Mouse (Mus musculus) hindbrain, embryonic 11.5 days (tissue): ENCODE data around the gene Naxd. TPM values are rescaled to one million over a fixed set of nuclear protein-coding genes. Genes with fewer than 3 reads are reported as not detected.
"Not testable (repeated sequence)": the region's sequence is repeated elsewhere in the genome, so short reads cannot be mapped to it uniquely, and the experiment has no call there.

Source experiments
- ATAC-seq: fragments of 200-750 bp; cut with Nextera tagmentation; 2 replicates; pipeline ENCODE4 v1.8.0; 2017; ENCODE audit warnings: mild to moderate bottlenecking, moderate TSS enrichment, moderate library complexity; ENCODE audit not compliant: low FRiP score
- DNase-seq: peaks from one replicate; pipeline ENCODE4 v3.0.0-alpha.2; 2015; ENCODE audit warnings: low spot score
- H3K27ac ChIP-seq: fragments of 300-500 bp; sonication (generic); 2 replicates; pipeline ENCODE4 v1.5.1; 2014; ENCODE audit warnings: mild to moderate bottlenecking, low read depth, low read length
- H3K27me3 ChIP-seq: fragments of 300-500 bp; sonication (generic); 2 replicates; pipeline ENCODE4 v1.6.1; 2014; ENCODE audit warnings: mild to moderate bottlenecking, low read length, moderate library complexity, mixed read lengths; ENCODE audit not compliant: control insufficient read depth, insufficient read depth
- H3K36me3 ChIP-seq: fragments of 300-500 bp; sonication (generic); 2 replicates; pipeline ENCODE4 v1.6.1; 2014; ENCODE audit warnings: mild to moderate bottlenecking, low read length, moderate library complexity, mixed read lengths; ENCODE audit not compliant: control insufficient read depth, insufficient read depth
- H3K4me1 ChIP-seq: fragments of 300-500 bp; sonication (generic); replicated peaks from 2 replicates; pipeline ENCODE4 v1.6.1; 2014; ENCODE audit warnings: low read length, mixed read lengths; ENCODE audit not compliant: control insufficient read depth, insufficient read depth
- H3K4me2 ChIP-seq: fragments of 300-500 bp; sonication (generic); replicated peaks from 2 replicates; pipeline ENCODE4 v1.6.1; 2014; ENCODE audit warnings: mild to moderate bottlenecking, low read depth, low read length
- H3K4me3 ChIP-seq: fragments of 300-500 bp; sonication (generic); 2 replicates; pipeline ENCODE4 v1.5.1; 2014; ENCODE audit warnings: low read depth, low read length
- H3K9ac ChIP-seq: fragments of 300-500 bp; sonication (generic); 2 replicates; pipeline ENCODE4 v1.6.1; 2014; ENCODE audit warnings: low read depth, low read length
- H3K9me3 ChIP-seq: fragments of 300-500 bp; sonication (generic); 2 replicates; pipeline ENCODE4 v1.6.1; 2016; ENCODE audit warnings: low read length; ENCODE audit not compliant: control insufficient read depth
- WGBS: fragments of 180-500 bp; shearing (Covaris S2); extraction: QIAGEN DNeasy Blood & Tissue Kit; methylation state at CpG from one replicate; pipeline ENCODE4 v1.1.7; 2014; 5-methylcytosine and 5-hydroxymethylcytosine counted together
- polyA plus RNA-seq: library from polyadenylated mRNA; unstranded; fragments of >200 nt; fragmentation: Nextera tagmentation; extraction: Ambion mirVana; gene quantifications from 2 replicates; pipeline ENCODE4 v1.2.1, GENCODE M21; 2014

The Naxd gene
- polyA plus RNA-seq, 1 experiment from 2014 or later: 108 TPM

DNA sequence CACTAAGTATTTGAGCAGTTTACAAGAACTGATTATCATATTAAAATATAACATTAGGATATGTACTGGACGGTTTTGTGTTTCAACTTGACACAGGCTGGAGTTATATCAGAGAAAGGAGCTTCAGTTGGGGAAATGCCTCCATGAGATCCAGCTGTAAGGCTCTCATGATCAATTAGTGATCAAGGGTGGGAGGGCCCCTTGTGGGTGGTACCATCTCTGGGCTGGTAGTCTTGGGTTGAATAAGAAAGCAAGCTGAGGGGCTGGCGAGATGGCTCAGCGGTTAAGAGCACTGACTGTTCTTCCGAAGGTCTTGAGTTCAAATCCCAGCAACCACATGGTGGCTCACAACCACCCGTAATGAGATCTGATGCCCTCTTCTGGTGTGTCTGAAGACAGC, 30.8 kb upstream of the Naxd start:
- not testable (repeated sequence) for H3K9me3 ChIP-seq, H3K27ac ChIP-seq, H3K36me3 ChIP-seq, H3K4me3 ChIP-seq, ATAC-seq, DNase-seq, H3K27me3 ChIP-seq, H3K9ac ChIP-seq, H3K4me2 ChIP-seq, H3K4me1 ChIP-seq
- WGBS: 79% methylated on average over 4 of the region's 5 CpGs

GRCm38 (mm10) chr8:11469095-11469494, 28.2 kb upstream of the Naxd start:
- Histone ChIP-seq H3K36me3 (no peaks in the 10 kb centered on the region), H3K4me1 (no peaks in the 10 kb centered on the region), H3K4me2 (no peak overlapping the region), H3K9me3 (no peaks in the 10 kb centered on the region), H3K27me3 (peaks cover under 1% of the 10 kb centered on the region; the same call in 1 of the 2 replicates), H3K9ac (no peak overlapping the region), H3K27ac (no peak overlapping the region), H3K4me3 (no peak overlapping the region)
- 10% methylated on average over 3 of the region's 3 CpGs for WGBS
- ATAC-seq (no peak), DNase-seq (peak; percentile 40)

DNA sequence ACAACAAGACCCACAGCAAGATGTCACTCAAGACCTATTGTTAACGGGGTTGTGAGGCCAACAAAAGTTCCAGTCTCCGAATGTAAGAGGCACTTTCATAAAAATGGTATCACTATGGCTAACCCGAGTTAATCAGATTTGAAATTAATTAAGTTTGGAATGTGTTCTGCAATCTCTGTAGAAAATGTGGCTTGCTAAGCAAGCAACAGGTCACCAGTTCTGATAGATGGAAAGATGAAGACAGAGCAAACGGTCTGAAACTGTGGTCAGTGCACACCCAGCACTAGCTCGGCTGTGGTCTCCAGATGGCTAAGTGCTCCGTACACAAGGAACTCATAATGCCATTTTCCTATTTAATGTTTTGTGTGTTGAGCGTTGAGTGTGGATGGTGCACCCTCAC, 26.6 kb upstream of the Naxd start:
- DNase-seq (no peak), ATAC-seq (no peak)
- Histone ChIP-seq H3K9ac (no peak overlapping the region), H3K9me3 (no peaks in the 10 kb centered on the region), H3K36me3 (no peaks in the 10 kb centered on the region), H3K27me3 (peaks cover 12% of the 10 kb centered on the region), H3K4me3 (no peak overlapping the region), H3K27ac (no peak overlapping the region), H3K4me1 (no peaks in the 10 kb centered on the region), H3K4me2 (no peak overlapping the region)
- WGBS: 78% methylated on average over 7 of the region's 7 CpGs

GRCm38 (mm10) chr8:11471309-11471708, 26.0 kb upstream of the Naxd start:
- Histone ChIP-seq H3K9ac (no peak overlapping the region), H3K4me3 (no peak overlapping the region), H3K27me3 (peaks cover 18% of the 10 kb centered on the region), H3K4me2 (no peak overlapping the region), H3K27ac (no peak overlapping the region), H3K9me3 (no peaks in the 10 kb centered on the region), H3K4me1 (no peaks in the 10 kb centered on the region), H3K36me3 (no peaks in the 10 kb centered on the region)
- no peak for DNase-seq
- 51% methylated on average over 8 of the region's 8 CpGs for WGBS
- ATAC-seq: no peak

- Histone ChIP-seq H3K9me3 (no peaks in the 10 kb centered on the region), H3K4me2 (no peak overlapping the region), H3K4me3 (no peak overlapping the region), H3K36me3 (no peaks in the 10 kb centered on the region), H3K4me1 (peaks cover 6% of the 10 kb centered on the region; the same call in 1 of the 2 replicates), H3K27ac (no peak overlapping the region), H3K27me3 (peaks cover 36% of the 10 kb centered on the region), H3K9ac (no peak overlapping the region)
- ATAC-seq: no peak
- 37% methylated on average over 4 of the region's 4 CpGs for WGBS
- DNase-seq: no peak
These were observed 24.2 kb upstream of the Naxd start for GRCm38 (mm10) chr8:11473072-11473471.

- no peak for ATAC-seq
- peaks cover 56% of the 10 kb centered on the region for H3K27me3 ChIP-seq
- no peaks in the 10 kb centered on the region for H3K36me3 ChIP-seq
- H3K4me2 ChIP-seq: no peak overlapping the region
- 4% methylated on average over 9 of the region's 10 CpGs for WGBS
- H3K9ac ChIP-seq: no peak overlapping the region
- no peak overlapping the region for H3K4me3 ChIP-seq
- H3K9me3 ChIP-seq: no peaks in the 10 kb centered on the region
- no peak overlapping the region for H3K27ac ChIP-seq
- peaks cover 6% of the 10 kb centered on the region for H3K4me1 ChIP-seq
- no peak for DNase-seq
These were observed 21.9 kb upstream of the Naxd start for GRCm38 (mm10) chr8:11475397-11475796.

DNA sequence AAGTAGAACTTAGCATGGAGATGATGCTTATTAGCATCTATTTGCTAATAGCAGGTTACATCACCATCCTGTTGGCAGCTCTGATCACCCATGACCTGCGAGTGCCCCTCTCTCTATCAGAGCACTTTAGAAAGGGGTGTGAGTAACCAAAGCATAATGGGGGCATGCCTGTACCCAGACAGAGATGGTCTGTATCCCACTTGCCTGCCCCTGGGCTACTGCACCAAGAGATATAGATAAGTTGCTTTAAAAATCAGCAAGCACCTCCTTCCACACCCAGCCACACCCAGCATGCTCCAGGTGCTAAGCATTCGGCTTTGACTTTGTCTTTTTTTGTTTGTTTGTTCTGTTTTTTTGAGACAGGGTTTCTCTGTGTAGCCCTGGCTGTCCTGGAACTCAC, 21.4 kb upstream of the Naxd start:
- ATAC-seq: no peak

GRCm38 (mm10) chr8:11476338-11477177, 20.7 kb upstream of the Naxd start:
- ATAC-seq (no peak), DNase-seq (peak; percentile 58)
- no peaks in the 10 kb centered on the region for H3K9me3 ChIP-seq
- H3K27me3 ChIP-seq: peaks cover 56% of the 10 kb centered on the region
- H3K27ac ChIP-seq: no peak overlapping the region
- peaks cover 6% of the 10 kb centered on the region for H3K4me1 ChIP-seq
- peak overlapping the region; percentile 28 for H3K4me2 ChIP-seq
- WGBS: 4% methylated on average over 24 of the region's 24 CpGs
- H3K4me3 ChIP-seq: no peak overlapping the region
- no peak overlapping the region for H3K9ac ChIP-seq
- H3K36me3 ChIP-seq: no peaks in the 10 kb centered on the region

More for the DNA sequence above, 21.4 kb upstream of the Naxd start:
- H3K4me1 ChIP-seq: peaks cover 6% of the 10 kb centered on the region
- peaks cover 56% of the 10 kb centered on the region for H3K27me3 ChIP-seq
- no peak overlapping the region for H3K9ac ChIP-seq
- no peak overlapping the region for H3K4me3 ChIP-seq
- H3K4me2 ChIP-seq: no peak overlapping the region
- DNase-seq: no peak
- H3K9me3 ChIP-seq: no peaks in the 10 kb centered on the region
- WGBS: 10% methylated on average over 2 of the region's 2 CpGs
- no peaks in the 10 kb centered on the region for H3K36me3 ChIP-seq
- no peak overlapping the region for H3K27ac ChIP-seq

- Histone ChIP-seq H3K9me3 (no peaks in the 10 kb centered on the region), H3K27ac (no peak overlapping the region), H3K4me1 (peaks cover 6% of the 10 kb centered on the region), H3K9ac (no peak overlapping the region), H3K36me3 (no peaks in the 10 kb centered on the region), H3K4me3 (no peak overlapping the region), H3K27me3 (peaks cover 61% of the 10 kb centered on the region), H3K4me2 (peak overlapping the region; percentile 28)
- 5% methylated on average over 9 of the region's 9 CpGs for WGBS
- DNase-seq: no peak
- ATAC-seq: no peak
These were observed 20.1 kb upstream of the Naxd start for GRCm38 (mm10) chr8:11477178-11477553.
